Mouse (Mus musculus) intestine, embryonic 15.5 days (tissue): ENCODE data around the gene Muc3. TPM values are rescaled to one million over a fixed set of nuclear protein-coding genes. Genes with fewer than 3 reads are reported as not detected.

Source experiments
- ATAC-seq: fragments of 200-750 bp; cut with Nextera tagmentation; 2 replicates; pipeline ENCODE4 v1.8.0; 2017; ENCODE audit warnings: moderate TSS enrichment, moderate library complexity
- H3K27ac ChIP-seq: fragments of 300-500 bp; sonication (generic); 2 replicates; pipeline ENCODE4 v1.5.1; 2015; ENCODE audit warnings: mild to moderate bottlenecking, inconsistent platforms
- H3K27me3 ChIP-seq: fragments of 300-500 bp; sonication (generic); replicated peaks from 2 replicates; pipeline ENCODE4 v1.6.1; 2015; ENCODE audit warnings: inconsistent platforms
- H3K36me3 ChIP-seq: fragments of 300-500 bp; sonication (generic); 2 replicates; pipeline ENCODE4 v1.6.1; 2015; ENCODE audit warnings: inconsistent platforms
- H3K4me1 ChIP-seq: fragments of 300-500 bp; sonication (generic); replicated peaks from 2 replicates; pipeline ENCODE4 v1.6.1; 2015; ENCODE audit warnings: inconsistent platforms
- H3K4me2 ChIP-seq: fragments of 300-500 bp; sonication (generic); replicated peaks from 2 replicates; pipeline ENCODE4 v1.6.1; 2015; ENCODE audit warnings: mild to moderate bottlenecking, inconsistent platforms
- H3K4me3 ChIP-seq: fragments of 300-500 bp; sonication (generic); replicated peaks from 2 replicates; pipeline ENCODE4 v1.5.1; 2015; ENCODE audit warnings: inconsistent platforms
- H3K9ac ChIP-seq: fragments of 300-500 bp; sonication (generic); 2 replicates; pipeline ENCODE4 v1.6.1; 2015; ENCODE audit warnings: inconsistent platforms
- H3K9me3 ChIP-seq: fragments of 300-500 bp; sonication (generic); 2 replicates; pipeline ENCODE4 v1.6.1; 2016; ENCODE audit warnings: inconsistent platforms
- WGBS: fragments of 180-500 bp; shearing (Covaris S2); methylation state at CpG from one replicate; pipeline ENCODE4 v1.1.7; 2015; 5-methylcytosine and 5-hydroxymethylcytosine counted together
- polyA plus RNA-seq: library from polyadenylated mRNA; unstranded; fragments of >200 nt; fragmentation: Nextera tagmentation; extraction: Ambion mirVana; gene quantifications from 2 replicates; pipeline ENCODE4 v1.2.1, GENCODE M21; 2015

The Muc3 gene
- polyA plus RNA-seq, 1 experiment from 2014 or later, result 3.8 TPM

- Histone ChIP-seq H3K36me3 (no peaks in the 10 kb centered on the region), H3K9me3 (no peaks in the 10 kb centered on the region), H3K4me1 (peaks cover 2% of the 10 kb centered on the region; the same call in 1 of the 2 replicates), H3K27me3 (no peaks in the 10 kb centered on the region), H3K27ac (no peak overlapping the region), H3K4me2 (no peak overlapping the region), H3K9ac (no peak overlapping the region), H3K4me3 (no peak overlapping the region)
- ATAC-seq, result no peak
- WGBS, result 75% methylated on average over 6 of the region's 6 CpGs
These were observed 64.1 kb downstream of the Muc3 start for GRCm38 (mm10) chr5:137085021-137085420.

Other genes with a start within 250 kb of the Muc3 start
- 54.4 and 55.0 TPM in 2 replicates for gene Ift22, start 241.2 kb downstream of the Muc3 start, polyA plus RNA-seq
- gene Fis1, start 196.0 kb downstream of the Muc3 start, polyA plus RNA-seq, result 258 and 259 TPM in 2 replicates
- 18.4 and 24.9 TPM in 2 replicates for gene Cldn15, start 182.7 kb downstream of the Muc3 start, polyA plus RNA-seq
- gene Plod3, start 162.3 kb downstream of the Muc3 start, polyA plus RNA-seq, result 41.1 and 42.8 TPM in 2 replicates
- 99.9 and 111 TPM in 2 replicates for gene Znhit1, start 161.3 kb downstream of the Muc3 start, polyA plus RNA-seq
- 0.66 and 0.85 TPM in 2 replicates for gene Vgf, start 122.9 kb downstream of the Muc3 start, polyA plus RNA-seq
- gene Ap1s1, start 103.2 kb downstream of the Muc3 start, polyA plus RNA-seq, result 230 and 242 TPM in 2 replicates
- 0.34 and 0.42 TPM in 2 replicates for gene Serpine1, start 77.1 kb downstream of the Muc3 start, polyA plus RNA-seq
- gene Trim56, start 33.1 kb downstream of the Muc3 start, polyA plus RNA-seq, result 7.5 and 8.4 TPM in 2 replicates
- 15.3 and 15.4 TPM in 2 replicates for gene Muc3a, start 63.1 kb upstream of the Muc3 start, polyA plus RNA-seq
- 9.5 and 9.7 TPM in 2 replicates for gene Ache, start 138.2 kb upstream of the Muc3 start, polyA plus RNA-seq
- gene Ufsp1, start 145.3 kb upstream of the Muc3 start, polyA plus RNA-seq, result 7.8 and 8.5 TPM in 2 replicates
- 117 and 120 TPM in 2 replicates for gene Srrt, start 158.4 kb upstream of the Muc3 start, polyA plus RNA-seq
- 63.9 and 64.8 TPM in 2 replicates for gene Trip6, start 165.1 kb upstream of the Muc3 start, polyA plus RNA-seq
- gene Slc12a9, start 184.3 kb upstream of the Muc3 start, polyA plus RNA-seq, result 14.3 and 15.9 TPM in 2 replicates
- 36.7 and 37.6 TPM in 2 replicates for gene Ephb4, start 200.8 kb upstream of the Muc3 start, polyA plus RNA-seq